Mouse (Mus musculus) forebrain, embryonic 10.5 days (tissue): ENCODE data around the gene Kcnj12. TPM values are rescaled to one million over a fixed set of nuclear protein-coding genes. Genes with fewer than 3 reads are reported as not detected.
A peak's percentile ranks its signal among the peaks of the same experiment; 100 is the strongest.

ENCODE experiments used
- DNase-seq: peaks from one replicate; pipeline ENCODE4 v3.0.0-alpha.2; 2017; ENCODE audit warnings: low spot score; ENCODE audit errors: extremely low spot score
- H3K27ac ChIP-seq: fragments of 300-500 bp; sonication (generic); 2 replicates; pipeline ENCODE4 v1.5.1; 2016; ENCODE audit warnings: mild to moderate bottlenecking
- H3K27me3 ChIP-seq: fragments of 300-500 bp; sonication (generic); 2 replicates; pipeline ENCODE4 v1.6.1; 2016; ENCODE audit warnings: mild to moderate bottlenecking; ENCODE audit not compliant: poor library complexity, severe bottlenecking
- H3K36me3 ChIP-seq: fragments of 300-500 bp; sonication (generic); replicated peaks from 2 replicates; pipeline ENCODE4 v1.6.1; 2016; ENCODE audit warnings: mild to moderate bottlenecking, moderate library complexity
- H3K4me1 ChIP-seq: fragments of 300-500 bp; sonication (generic); 2 replicates; pipeline ENCODE4 v1.6.1; 2016
- H3K4me3 ChIP-seq: fragments of 300-500 bp; sonication (generic); 2 replicates; pipeline ENCODE4 v1.5.1; 2016; ENCODE audit warnings: mild to moderate bottlenecking, moderate library complexity
- H3K9me3 ChIP-seq: fragments of 300-500 bp; sonication (generic); 2 replicates; pipeline ENCODE4 v1.6.1; 2016; ENCODE audit warnings: mild to moderate bottlenecking, moderate library complexity
- WGBS: fragments of 180-500 bp; shearing (Covaris S2); methylation state at CpG from one replicate; pipeline ENCODE4 v1.1.7; 2016; 5-methylcytosine and 5-hydroxymethylcytosine counted together
- polyA plus RNA-seq: library from polyadenylated mRNA; unstranded; fragments of >200 nt; fragmentation: Nextera tagmentation; extraction: Ambion mirVana; gene quantifications from 2 replicates; pipeline ENCODE4 v1.2.1, GENCODE M21; 2016

The Kcnj12 gene
- polyA plus RNA-seq, 1 experiment from 2014 or later: 0.20 TPM

GRCm38 (mm10) chr11:61028211-61028950, 6.0 kb downstream of the Kcnj12 start:
- Histone ChIP-seq H3K27me3 (peaks cover 42% of the 10 kb centered on the region), H3K9me3 (no peaks in the 10 kb centered on the region), H3K4me3 (no peak overlapping the region), H3K27ac (peak overlapping the region; percentile 6; the same call in 1 of the 2 replicates), H3K4me1 (peaks cover 29% of the 10 kb centered on the region), H3K36me3 (no peaks in the 10 kb centered on the region)
- no peak for DNase-seq
- WGBS: 70% methylated on average over 11 of the region's 11 CpGs

GRCm38 (mm10) chr11:61029116-61029740, 6.9 kb downstream of the Kcnj12 start:
- no peaks in the 10 kb centered on the region for H3K9me3 ChIP-seq
- H3K36me3 ChIP-seq: no peaks in the 10 kb centered on the region
- peaks cover 29% of the 10 kb centered on the region for H3K4me1 ChIP-seq
- H3K4me3 ChIP-seq: no peak overlapping the region
- DNase-seq: no peak
- peaks cover 33% of the 10 kb centered on the region for H3K27me3 ChIP-seq
- H3K27ac ChIP-seq: no peak overlapping the region
- WGBS: 69% methylated on average over 4 of the region's 4 CpGs

- Histone ChIP-seq H3K9me3 (no peaks in the 10 kb centered on the region), H3K27me3 (peaks cover 25% of the 10 kb centered on the region), H3K27ac (no peak overlapping the region), H3K4me1 (peaks cover 28% of the 10 kb centered on the region), H3K36me3 (no peaks in the 10 kb centered on the region), H3K4me3 (no peak overlapping the region)
- 91% methylated on average over 7 of the region's 7 CpGs for WGBS
- no peak for DNase-seq
These were observed 7.7 kb downstream of the Kcnj12 start for GRCm38 (mm10) chr11:61029864-61030595.

GRCm38 (mm10) chr11:61031137-61031536, 8.8 kb downstream of the Kcnj12 start:
- Histone ChIP-seq H3K4me1 (peaks cover 23% of the 10 kb centered on the region), H3K9me3 (no peaks in the 10 kb centered on the region), H3K36me3 (no peaks in the 10 kb centered on the region), H3K27me3 (peaks cover 14% of the 10 kb centered on the region), H3K27ac (no peak overlapping the region), H3K4me3 (no peak overlapping the region)
- 92% methylated on average over 7 of the region's 7 CpGs for WGBS
- no peak for DNase-seq

GRCm38 (mm10) chr11:61031658-61032445, 9.5 kb downstream of the Kcnj12 start:
- H3K4me1 ChIP-seq: peaks cover 23% of the 10 kb centered on the region
- no peak overlapping the region for H3K4me3 ChIP-seq
- H3K9me3 ChIP-seq: no peaks in the 10 kb centered on the region
- no peak for DNase-seq
- WGBS: 82% methylated on average over 5 of the region's 5 CpGs
- no peaks in the 10 kb centered on the region for H3K36me3 ChIP-seq
- peaks cover 7% of the 10 kb centered on the region; the same call in 1 of the 2 replicates for H3K27me3 ChIP-seq
- no peak overlapping the region for H3K27ac ChIP-seq

- 0 out of 2 replicates have a peak, but pooled peaks cover under 1% of the 10 kb centered on the region for H3K27me3 ChIP-seq
- no peak for DNase-seq
- no peaks in the 10 kb centered on the region for H3K9me3 ChIP-seq
- no peak overlapping the region for H3K27ac ChIP-seq
- 82% methylated on average over 7 of the region's 7 CpGs for WGBS
- H3K36me3 ChIP-seq: no peaks in the 10 kb centered on the region
- H3K4me1 ChIP-seq: peaks cover 17% of the 10 kb centered on the region
- H3K4me3 ChIP-seq: no peak overlapping the region
These were observed 10.1 kb downstream of the Kcnj12 start for GRCm38 (mm10) chr11:61032481-61032880.

- Histone ChIP-seq H3K9me3 (no peaks in the 10 kb centered on the region), H3K4me1 (peaks cover 11% of the 10 kb centered on the region), H3K4me3 (no peak overlapping the region), H3K27me3 (no peaks in the 10 kb centered on the region), H3K36me3 (no peaks in the 10 kb centered on the region), H3K27ac (no peak overlapping the region)
- DNase-seq: no peak
- 86% methylated on average over 5 of the region's 5 CpGs for WGBS
These were observed 10.8 kb downstream of the Kcnj12 start for GRCm38 (mm10) chr11:61033160-61033559.

- 96% methylated on average over 9 of the region's 9 CpGs for WGBS
- H3K36me3 ChIP-seq: no peaks in the 10 kb centered on the region
- no peak overlapping the region for H3K27ac ChIP-seq
- no peak overlapping the region for H3K4me3 ChIP-seq
- no peaks in the 10 kb centered on the region for H3K9me3 ChIP-seq
- no peak for DNase-seq
- no peaks in the 10 kb centered on the region for H3K27me3 ChIP-seq
- H3K4me1 ChIP-seq: no peaks in the 10 kb centered on the region
These were observed 14.3 kb downstream of the Kcnj12 start for GRCm38 (mm10) chr11:61036639-61037038.

- no peak for DNase-seq
- Histone ChIP-seq H3K36me3 (no peaks in the 10 kb centered on the region), H3K4me1 (peaks cover 11% of the 10 kb centered on the region; the same call in 1 of the 2 replicates), H3K4me3 (no peak overlapping the region), H3K27ac (no peak overlapping the region), H3K9me3 (no peaks in the 10 kb centered on the region), H3K27me3 (no peaks in the 10 kb centered on the region)
- 82% methylated on average over 9 of the region's 9 CpGs for WGBS
These were observed 16.0 kb downstream of the Kcnj12 start for GRCm38 (mm10) chr11:61038277-61038782.

- Histone ChIP-seq H3K27ac (no peak overlapping the region), H3K4me3 (no peak overlapping the region), H3K27me3 (0 out of 2 replicates have a peak, but pooled peaks cover 5% of the 10 kb centered on the region), H3K9me3 (no peaks in the 10 kb centered on the region), H3K36me3 (no peaks in the 10 kb centered on the region), H3K4me1 (peaks cover 24% of the 10 kb centered on the region)
- no peak for DNase-seq
- WGBS: 82% methylated on average over 11 of the region's 11 CpGs
These were observed 18.7 kb downstream of the Kcnj12 start for GRCm38 (mm10) chr11:61040856-61041652.

GRCm38 (mm10) chr11:61042593-61042992, 20.2 kb downstream of the Kcnj12 start:
- Histone ChIP-seq H3K27ac (no peak overlapping the region), H3K36me3 (no peaks in the 10 kb centered on the region), H3K27me3 (0 out of 2 replicates have a peak, but pooled peaks cover 5% of the 10 kb centered on the region), H3K9me3 (no peaks in the 10 kb centered on the region), H3K4me1 (peaks cover 28% of the 10 kb centered on the region), H3K4me3 (no peak overlapping the region)
- DNase-seq: no peak
- 67% methylated on average over 8 of the region's 8 CpGs for WGBS
